Mouse (Mus musculus) E14TG2a.4 (cell line): ENCODE measurements at regions not wholly inside any gene's neighbourhood (a gene's known extent, or its start where the extent isn't known, plus 50 kb on each side); places are given as distances from the start of the nearest gene placed in this dataset.

Experiments
- H3K27me3 ChIP-seq: 2 replicates; pipeline ENCODE4 v1.6.1; 2014; ENCODE audit warnings: low read length, control low read depth; ENCODE audit not compliant: insufficient read depth
- H3K36me3 ChIP-seq: 2 replicates; pipeline ENCODE4 v1.6.1; 2014; ENCODE audit warnings: low read length, control low read depth; ENCODE audit not compliant: insufficient read depth
- H3K4me1 ChIP-seq: replicated peaks from 2 replicates; pipeline ENCODE4 v1.6.1; 2014; ENCODE audit warnings: low read depth, low read length, control low read depth
- H3K4me3 ChIP-seq: replicated peaks from 2 replicates; pipeline ENCODE4 v1.5.1; 2014; ENCODE audit warnings: mild to moderate bottlenecking, low read length
- H3K9me3 ChIP-seq: 2 replicates; pipeline ENCODE4 v1.6.1; 2014; ENCODE audit warnings: low read length, control low read depth
- CTCF ChIP-seq: conservative IDR thresholded peaks from 2 replicates; pipeline ENCODE4 v1.5.1; 2014; ENCODE audit warnings: low read length
- NANOG ChIP-seq: IDR thresholded peaks from 2 replicates; pipeline ENCODE4 v1.6.1; 2014; ENCODE audit warnings: borderline replicate concordance, low read length, mixed read lengths
- POU5F1 ChIP-seq: IDR thresholded peaks from 2 replicates; pipeline ENCODE4 v1.6.1; 2014; ENCODE audit warnings: low read length, borderline replicate concordance

DNA sequence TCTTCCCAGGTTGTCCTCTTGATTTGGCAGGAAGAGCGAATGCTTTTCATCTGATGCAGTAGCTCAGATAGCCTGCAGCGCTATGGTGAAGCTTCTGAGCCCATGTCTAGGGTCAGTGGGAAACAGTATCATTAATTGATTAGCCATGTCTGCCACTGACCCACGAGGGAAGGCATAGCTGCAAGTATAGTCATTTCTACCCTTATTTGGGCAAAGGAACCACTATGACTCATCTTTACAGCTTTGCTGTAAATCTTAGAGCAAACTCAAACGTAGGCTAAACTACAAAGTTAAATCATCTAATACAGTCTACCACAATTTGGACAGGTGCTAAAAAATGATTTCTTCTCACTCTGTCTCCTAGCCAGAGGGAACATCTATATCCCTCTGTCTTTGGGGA, 289.5 kb downstream of the Cbln1 start:
- Histone ChIP-seq H3K4me3 (no peak overlapping the region), H3K4me1 (no peaks in the 10 kb centered on the region), H3K36me3 (no peaks in the 10 kb centered on the region)

DNA sequence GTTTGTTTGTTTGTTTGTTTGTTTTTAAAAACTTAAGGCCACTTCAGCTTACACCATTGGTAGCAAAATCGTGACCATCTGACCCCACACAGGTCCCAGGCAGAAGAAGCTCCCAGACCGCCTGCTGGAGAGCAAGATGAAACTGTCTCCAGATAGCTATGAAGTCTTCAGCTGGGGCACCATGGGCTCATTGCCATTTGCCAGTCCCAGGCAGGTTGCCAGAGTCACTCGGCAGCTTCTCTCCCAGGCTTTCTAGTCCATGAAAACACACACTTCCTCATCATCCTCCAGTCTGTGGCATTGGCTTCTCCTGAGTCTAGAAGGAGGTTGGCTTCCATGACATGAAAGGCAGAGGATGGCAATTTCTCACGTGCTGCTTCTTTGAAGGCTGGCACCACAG, 293.5 kb upstream of the N4bp1 start:
- TF ChIP-seq CTCF (no peak), POU5F1 (no peak), NANOG (no peak)
- Histone ChIP-seq H3K4me1 (no peaks in the 10 kb centered on the region), H3K9me3 (peaks cover 29% of the 10 kb centered on the region), H3K27me3 (no peaks in the 10 kb centered on the region), H3K36me3 (no peaks in the 10 kb centered on the region), H3K4me3 (no peak overlapping the region)

More for the DNA sequence above, 289.5 kb downstream of the Cbln1 start:
- H3K9me3 ChIP-seq, result peaks cover 10% of the 10 kb centered on the region
- TF ChIP-seq POU5F1 (no peak), NANOG (no peak), CTCF (no peak)
- H3K27me3 ChIP-seq, result no peaks in the 10 kb centered on the region

DNA sequence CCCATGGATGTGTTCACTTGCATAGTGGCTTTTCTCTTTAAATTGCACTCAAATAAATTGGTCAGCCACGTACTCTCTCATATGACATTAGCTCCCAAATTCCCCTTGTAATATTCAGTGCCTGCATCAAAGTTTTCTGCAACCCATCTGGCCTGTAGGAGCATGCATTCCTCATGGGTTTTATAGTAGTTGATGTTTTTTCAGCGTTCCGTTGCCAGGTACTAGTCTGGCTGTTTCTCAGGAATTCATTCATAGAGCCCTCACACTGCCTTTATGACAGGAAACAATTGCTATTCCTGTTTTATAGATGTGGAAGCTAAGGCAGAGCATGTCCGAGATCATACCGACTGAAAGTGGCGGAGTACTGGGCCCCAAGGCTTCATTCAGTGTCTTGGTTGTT, 292.6 kb upstream of the N4bp1 start:
- Histone ChIP-seq H3K36me3 (no peaks in the 10 kb centered on the region), H3K9me3 (peaks cover 29% of the 10 kb centered on the region), H3K4me1 (no peaks in the 10 kb centered on the region), H3K27me3 (no peaks in the 10 kb centered on the region), H3K4me3 (no peak overlapping the region)
- TF ChIP-seq CTCF (no peak), POU5F1 (no peak), NANOG (no peak)

DNA sequence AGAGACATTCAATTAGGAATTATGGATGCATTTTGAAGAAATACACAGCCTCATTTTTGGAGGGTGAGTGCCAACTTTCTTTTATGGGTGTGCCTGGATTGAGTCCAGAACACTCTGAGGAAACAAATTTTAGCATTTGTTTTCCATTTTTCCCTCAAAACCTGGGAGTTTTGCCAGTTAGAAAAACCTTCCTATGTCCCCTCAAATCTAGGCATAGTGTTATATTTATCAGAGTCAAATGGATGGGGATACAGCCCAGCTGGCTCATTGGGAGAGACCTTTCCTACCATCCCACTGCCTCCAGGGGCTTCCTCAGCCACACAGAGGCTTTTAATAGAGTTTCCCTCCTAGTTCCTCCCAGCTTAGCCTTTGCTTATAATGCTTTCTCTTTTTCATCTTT, 290.0 kb upstream of the N4bp1 start:
- no peaks in the 10 kb centered on the region for H3K36me3 ChIP-seq
- H3K27me3 ChIP-seq, result no peaks in the 10 kb centered on the region
- peaks cover 29% of the 10 kb centered on the region for H3K9me3 ChIP-seq
- TF ChIP-seq CTCF, result no peak
- no peak for TF ChIP-seq NANOG
- TF ChIP-seq POU5F1, result no peak
- no peak overlapping the region for H3K4me3 ChIP-seq
- peaks cover 9% of the 10 kb centered on the region for H3K4me1 ChIP-seq

DNA sequence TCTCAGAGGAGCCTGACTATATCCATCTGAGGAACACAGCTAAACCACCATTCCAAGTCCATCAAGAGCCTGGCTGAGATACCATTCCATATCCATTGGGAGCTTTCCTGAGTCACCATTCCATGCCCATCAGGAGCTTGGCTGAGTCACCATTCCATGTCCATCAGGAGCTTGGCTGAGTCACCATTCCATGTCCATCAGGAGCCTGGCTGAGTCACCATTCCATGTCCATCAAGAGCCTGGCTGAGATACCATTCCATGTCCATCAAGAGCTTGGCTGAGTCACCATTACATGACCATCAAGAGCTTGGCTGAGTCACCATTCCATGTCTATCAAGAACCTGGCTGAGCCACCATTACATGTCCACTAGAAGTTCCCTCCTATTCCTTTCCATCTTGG, 288.7 kb upstream of the N4bp1 start:
- Histone ChIP-seq H3K36me3 (no peaks in the 10 kb centered on the region), H3K27me3 (no peaks in the 10 kb centered on the region), H3K4me1 (peaks cover 9% of the 10 kb centered on the region), H3K9me3 (peaks cover 27% of the 10 kb centered on the region), H3K4me3 (no peak overlapping the region)
- no peak for TF ChIP-seq CTCF
- TF ChIP-seq NANOG, result no peak
- no peak for TF ChIP-seq POU5F1

DNA sequence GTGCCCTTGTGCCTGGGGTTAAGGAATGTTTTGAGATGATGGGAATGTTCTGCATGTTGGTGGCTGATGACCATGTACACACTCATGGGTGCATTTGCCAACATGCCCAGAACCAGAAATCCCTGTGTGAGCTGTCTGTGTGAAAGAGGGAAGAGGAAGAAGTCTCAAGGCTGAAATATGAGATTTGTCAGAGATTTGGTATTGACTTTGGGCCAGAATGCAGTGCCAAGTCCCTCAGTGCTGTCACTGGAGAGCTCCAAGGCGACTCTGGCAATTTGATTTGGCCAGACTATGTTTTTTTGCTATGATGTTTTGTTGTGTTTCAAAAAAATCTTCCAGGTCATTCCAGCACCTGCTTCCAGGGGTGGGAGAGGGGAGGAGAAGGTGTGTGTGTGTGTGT, 281.7 kb upstream of the N4bp1 start:
- Histone ChIP-seq H3K4me1 (peaks cover 6% of the 10 kb centered on the region), H3K9me3 (no peaks in the 10 kb centered on the region), H3K27me3 (no peaks in the 10 kb centered on the region), H3K4me3 (no peak overlapping the region), H3K36me3 (no peaks in the 10 kb centered on the region)
- no peak for TF ChIP-seq NANOG
- no peak for TF ChIP-seq CTCF
- no peak for TF ChIP-seq POU5F1

DNA sequence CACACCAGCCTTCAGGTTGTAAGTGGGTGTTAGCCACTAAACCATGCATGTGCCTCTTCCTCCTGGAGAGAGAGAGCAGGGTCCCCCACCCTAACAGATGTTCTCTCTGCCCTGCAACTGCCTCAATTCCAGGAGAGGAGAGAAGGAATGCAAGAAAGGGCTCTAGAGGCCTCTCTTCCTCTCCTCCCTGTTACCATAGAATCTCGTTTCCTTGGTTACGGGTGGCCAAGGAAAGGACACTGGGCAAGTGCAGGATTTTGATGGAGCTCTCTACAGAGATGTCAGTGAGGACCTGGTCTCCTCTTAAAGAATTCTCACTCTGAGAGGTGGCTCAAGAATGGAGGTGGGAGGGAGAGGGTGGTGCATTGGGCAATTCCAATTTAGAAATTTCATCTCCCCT, 275.4 kb upstream of the N4bp1 start:
- Histone ChIP-seq H3K27me3 (no peaks in the 10 kb centered on the region), H3K4me3 (no peak overlapping the region), H3K9me3 (no peaks in the 10 kb centered on the region), H3K36me3 (no peaks in the 10 kb centered on the region), H3K4me1 (peaks cover 32% of the 10 kb centered on the region)
- TF ChIP-seq CTCF (no peak), NANOG (no peak)

DNA sequence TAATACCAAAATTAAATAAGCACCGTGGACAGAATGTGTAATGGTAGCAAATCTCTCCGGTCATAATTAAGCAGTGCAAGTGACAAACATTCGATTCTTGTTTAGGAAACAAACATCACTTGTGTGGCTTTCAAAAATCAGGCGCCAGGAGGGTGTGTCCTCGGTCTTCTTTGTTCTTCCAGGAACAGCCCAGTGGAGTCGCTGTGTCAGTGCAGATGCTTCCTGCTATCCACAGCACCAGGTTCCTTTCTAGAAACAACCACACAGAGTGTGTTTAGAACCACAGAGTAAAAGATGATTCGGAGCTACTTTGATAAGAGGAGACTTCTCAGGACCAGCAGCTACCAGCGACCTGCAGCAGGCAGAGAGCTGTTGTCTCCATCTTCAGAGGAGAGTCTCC, 273.3 kb upstream of the N4bp1 start:
- Histone ChIP-seq H3K4me1 (peaks cover 32% of the 10 kb centered on the region), H3K4me3 (no peak overlapping the region), H3K9me3 (no peaks in the 10 kb centered on the region), H3K27me3 (no peaks in the 10 kb centered on the region), H3K36me3 (no peaks in the 10 kb centered on the region)
- TF ChIP-seq POU5F1 (no peak), CTCF (no peak), NANOG (no peak)

DNA sequence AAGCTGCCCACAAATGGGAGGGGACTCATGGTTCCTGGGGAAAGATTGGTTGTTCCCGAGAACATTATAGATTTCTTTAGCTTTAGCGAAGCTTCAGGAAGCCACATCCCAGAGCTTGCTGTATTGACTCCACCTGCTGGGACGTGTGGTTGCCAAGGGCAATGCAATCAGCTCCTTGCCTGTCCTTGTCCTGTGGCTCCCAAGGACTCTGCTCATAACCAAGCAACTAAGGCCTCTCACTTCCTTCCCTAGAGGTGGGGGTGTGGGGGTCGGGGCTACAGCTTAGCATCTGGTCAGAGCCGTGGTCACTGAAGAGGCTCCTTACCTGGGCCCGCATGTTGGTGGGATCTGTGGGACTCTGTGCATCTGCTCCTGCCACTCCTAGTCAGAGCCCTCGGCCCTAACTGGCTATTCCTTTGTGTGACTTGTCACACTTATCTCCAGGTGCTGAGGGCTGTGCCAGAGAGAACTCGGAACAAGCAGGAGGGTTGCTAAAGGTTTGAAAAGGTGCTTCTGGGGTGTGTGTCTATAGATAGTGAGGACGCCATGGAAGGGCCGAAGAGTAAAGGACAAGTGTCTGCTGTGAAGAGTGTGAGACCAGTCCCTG, 270.9 kb upstream of the N4bp1 start:
- H3K9me3 ChIP-seq, result no peaks in the 10 kb centered on the region
- peaks cover 41% of the 10 kb centered on the region for H3K4me1 ChIP-seq
- TF ChIP-seq CTCF (no peak), NANOG (no peak), POU5F1 (no peak)
- H3K36me3 ChIP-seq, result no peaks in the 10 kb centered on the region
- H3K27me3 ChIP-seq, result no peaks in the 10 kb centered on the region
- no peak overlapping the region for H3K4me3 ChIP-seq
